Mouse (Mus musculus) heart, adult 11 months (tissue): Measurements from ENCODE around the gene Timm10b.

Source experiments
- DNase-seq: peaks from one replicate; pipeline ENCODE4 v3.0.0; 2022

Timm10b gene

GRCm38 (mm10) chr7:105639756-105640155, at the start of gene Timm10b:
Gene Timm10b, plus strand, starts transcription at chr7:105640056.
- DNase-seq: no peak

GRCm38 (mm10) chr7:105590097-105590496, 49.8 kb upstream of the Timm10b start:
- DNase-seq: no peak

- peak; percentile 95 for DNase-seq
Observed at GRCm38 (mm10) chr7:105602860-105603623, 36.8 kb upstream of the Timm10b start.

DNA sequence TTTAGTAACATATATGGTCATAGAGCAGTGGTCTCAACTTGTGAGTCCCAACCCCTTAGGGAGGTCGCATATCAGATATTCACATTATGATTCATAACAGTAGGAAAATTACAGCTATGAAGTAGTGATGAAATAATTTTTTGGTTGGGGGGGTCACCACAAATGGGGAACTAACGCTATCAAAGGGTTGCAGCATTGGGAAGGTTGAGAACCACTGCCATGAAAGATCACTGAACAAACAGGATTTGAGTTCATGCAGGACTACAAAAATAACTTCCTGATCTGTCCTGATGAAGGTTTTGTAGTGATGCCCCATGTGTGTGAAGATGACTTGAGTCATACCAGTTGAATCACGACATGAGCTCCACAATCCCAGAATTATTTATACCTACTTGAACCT, 31.4 kb upstream of the Timm10b start:
- no peak for DNase-seq

- no peak for DNase-seq
Observed at GRCm38 (mm10) chr7:105611767-105612166, 28.1 kb upstream of the Timm10b start.

DNA sequence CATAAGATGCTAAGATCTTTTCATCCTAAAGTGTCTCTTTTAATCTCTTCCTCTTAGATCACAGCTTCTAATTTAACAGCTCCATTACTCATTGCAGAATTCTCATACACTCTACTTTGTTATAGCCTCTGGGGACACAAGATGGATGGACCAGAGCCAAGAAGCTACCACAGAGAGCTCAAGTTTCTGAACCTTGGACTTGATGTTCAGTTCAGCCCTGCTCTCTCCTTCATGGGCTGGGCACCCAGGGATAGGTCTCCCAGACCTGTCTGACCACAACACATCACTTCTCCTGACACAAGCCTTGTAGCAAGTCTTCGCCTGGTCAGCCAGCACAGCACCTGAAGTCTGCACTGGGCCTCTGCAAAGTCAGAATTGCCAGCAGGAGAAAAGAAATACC, 25.5 kb upstream of the Timm10b start:
- peak; percentile 72 for DNase-seq

DNA sequence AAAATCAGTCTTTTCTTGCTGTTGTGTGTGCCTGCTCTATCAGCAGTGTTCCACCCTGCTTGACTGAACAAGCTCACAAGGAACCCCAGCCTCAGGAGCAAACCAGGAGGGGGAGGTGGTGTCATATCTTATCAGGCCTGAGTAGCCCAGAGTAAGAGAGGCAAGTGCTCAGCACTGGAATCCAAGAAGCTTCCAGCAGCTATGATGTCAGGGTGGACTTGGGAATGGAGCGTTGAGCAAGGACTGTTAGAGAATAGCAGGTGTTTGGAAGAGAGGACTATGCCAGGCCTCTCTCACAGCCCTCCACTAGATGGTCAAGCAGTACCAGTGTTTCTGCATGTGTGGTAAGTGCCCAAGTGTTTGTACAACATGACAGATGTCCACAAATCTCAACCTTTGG, 24.1 kb upstream of the Timm10b start:
- DNase-seq: peak; percentile 76

DNA sequence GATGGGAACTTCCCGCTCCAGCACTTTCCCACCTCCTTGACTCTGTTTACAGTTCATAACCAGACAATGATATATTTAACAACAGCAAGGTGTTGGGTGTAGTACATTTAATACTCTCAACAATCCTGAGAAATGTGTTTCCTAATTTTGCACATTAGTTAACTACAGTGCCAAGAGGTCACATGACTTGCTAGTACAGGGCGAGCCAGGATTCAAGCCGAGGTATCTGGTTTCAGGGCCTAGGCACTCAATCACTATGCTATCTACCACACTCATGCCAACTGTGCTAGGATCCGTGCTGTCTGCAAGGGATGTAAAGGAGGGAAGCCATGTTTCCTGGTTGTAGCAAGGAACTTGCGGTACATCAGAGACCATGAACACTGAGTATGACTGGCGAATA, 23.3 kb upstream of the Timm10b start:
- DNase-seq: peak; percentile 85

DNA sequence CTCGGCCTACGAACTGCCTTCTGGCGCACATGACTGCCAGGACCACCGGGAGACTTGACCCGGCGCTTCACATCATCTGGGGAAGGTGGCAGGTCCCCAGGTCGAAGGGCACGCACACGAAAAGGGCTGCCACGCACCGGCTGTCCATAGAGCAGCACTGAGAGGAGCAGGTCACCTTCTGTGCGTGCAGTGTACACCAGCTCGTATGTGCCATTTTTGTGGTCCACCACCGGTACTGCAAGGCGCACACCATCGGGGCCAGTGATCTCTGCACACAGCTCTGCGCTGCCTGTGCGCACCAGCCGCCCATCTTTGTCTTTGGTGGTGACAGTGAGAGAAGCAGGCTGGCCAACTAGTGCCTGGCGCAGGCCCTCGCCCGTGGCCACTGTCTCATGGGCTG, 22.0 kb upstream of the Timm10b start:
- DNase-seq: peak; percentile 91

DNA sequence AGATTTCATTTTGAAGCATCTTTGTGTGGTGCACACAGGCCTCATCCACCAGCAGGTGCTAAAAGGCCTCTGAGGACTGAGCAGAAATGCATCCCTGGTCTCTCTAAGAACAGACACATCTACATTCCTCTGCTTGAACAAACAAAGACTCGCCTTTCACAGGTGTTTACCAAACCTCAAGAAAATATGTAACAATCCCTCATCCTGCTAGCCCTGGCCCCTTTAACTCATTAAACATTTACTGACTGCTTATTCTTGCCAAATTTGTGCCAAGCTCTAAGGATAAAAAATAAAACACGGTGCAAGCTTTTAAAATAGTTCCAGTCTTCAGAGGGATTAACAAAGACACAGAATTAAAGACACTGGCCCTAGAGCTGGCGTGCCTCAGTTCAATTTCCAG, 20.2 kb upstream of the Timm10b start:
- no peak for DNase-seq

DNA sequence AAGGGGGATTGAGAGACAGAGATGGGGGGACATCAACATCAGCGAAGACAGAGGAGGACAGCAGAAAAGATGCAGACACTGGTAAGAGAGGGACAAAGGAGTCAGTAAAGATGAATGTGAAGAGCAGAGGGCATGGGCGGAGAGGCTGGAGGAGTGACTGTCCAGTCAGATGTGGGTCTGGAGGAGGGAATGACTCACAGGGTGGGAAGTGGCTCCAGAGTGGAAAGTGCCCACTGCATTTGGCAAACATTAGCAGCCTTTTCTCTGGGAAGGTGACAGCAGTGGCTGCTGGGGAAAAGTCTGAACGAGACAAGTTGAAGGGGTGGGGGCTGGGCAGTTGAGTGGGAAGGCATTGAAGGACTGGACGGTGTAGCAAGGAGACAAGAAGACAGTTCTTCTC, 18.8 kb upstream of the Timm10b start:
- DNase-seq: no peak

DNA sequence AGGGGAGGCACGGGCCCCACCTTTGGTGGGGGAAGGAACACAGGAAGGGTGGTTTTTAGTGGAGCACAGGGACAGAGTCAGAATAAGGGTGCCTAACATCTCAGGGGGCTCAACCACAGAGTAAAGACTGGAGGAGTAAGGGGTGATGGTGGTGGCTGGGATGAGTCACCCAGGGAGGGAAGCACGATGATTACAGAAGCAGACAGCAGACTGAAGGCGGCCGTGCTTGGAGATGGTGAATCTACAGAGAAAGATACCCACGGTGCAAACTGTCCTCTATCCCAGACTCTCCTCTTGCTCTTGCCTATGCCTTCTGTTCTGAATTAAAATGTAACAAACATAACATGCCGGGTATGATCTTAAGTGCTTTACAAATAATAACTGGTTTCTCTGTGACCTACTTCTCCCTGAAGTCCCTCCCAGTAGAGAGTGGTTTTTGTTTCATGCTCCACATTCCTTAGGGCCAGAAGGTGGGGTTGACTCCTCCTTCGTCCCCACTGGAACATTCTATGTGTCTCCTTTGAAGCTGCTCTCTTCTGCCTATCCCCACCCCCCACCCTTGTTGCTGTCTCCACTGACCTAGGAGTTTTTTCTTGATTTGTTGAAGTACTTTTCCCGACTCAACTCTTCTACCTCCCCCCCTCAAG, 18.1 kb upstream of the Timm10b start:
- DNase-seq: peak; percentile 79

DNA sequence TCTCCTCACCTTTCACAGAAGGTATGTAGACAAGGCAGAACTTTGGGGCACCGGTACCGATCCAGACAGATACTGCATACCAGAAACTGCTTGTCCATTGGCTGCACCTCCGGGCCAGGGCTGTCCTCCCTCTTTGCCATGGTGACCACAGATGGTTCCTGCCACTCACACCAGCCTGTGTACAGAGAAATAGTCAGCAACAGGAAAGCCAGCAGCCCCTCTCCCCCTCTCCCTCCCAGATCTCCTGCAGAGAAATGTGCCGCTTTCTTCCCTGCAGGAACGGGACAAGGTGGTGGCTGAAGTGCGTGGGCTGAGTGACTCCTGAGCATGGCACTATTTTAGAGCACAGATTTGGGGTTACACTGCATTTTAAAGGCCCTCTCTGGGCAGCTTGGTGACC, 14.5 kb upstream of the Timm10b start:
- DNase-seq: no peak

GRCm38 (mm10) chr7:105628633-105629032, 11.2 kb upstream of the Timm10b start:
- DNase-seq: peak; percentile 99

DNA sequence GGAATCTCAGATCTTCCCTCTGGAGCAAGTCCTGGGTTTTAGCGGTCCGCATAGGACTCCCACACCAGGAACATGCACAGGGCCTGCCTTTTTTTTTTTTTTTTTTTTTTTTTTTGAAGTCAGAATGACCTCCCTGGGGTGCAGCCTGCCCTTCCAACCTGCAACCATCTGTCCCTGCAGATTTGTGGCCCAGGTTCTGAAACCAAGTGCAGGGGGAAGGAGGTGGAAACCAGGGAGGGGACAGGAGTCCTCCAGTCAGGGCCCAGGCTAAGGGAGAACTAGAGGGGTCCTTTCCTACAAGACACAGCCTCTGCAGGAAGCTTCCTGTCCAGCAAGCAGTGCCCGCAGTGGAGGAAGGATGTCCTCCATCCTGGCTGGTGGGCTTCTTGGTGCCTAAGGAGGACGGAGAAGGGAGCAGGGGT, 7.3 kb upstream of the Timm10b start:
- peak; percentile 94 for DNase-seq

GRCm38 (mm10) chr7:105633127-105633800, 6.6 kb upstream of the Timm10b start, which contains the start of gene Trim3:
Gene Trim3, minus strand, starts transcription at chr7:105633571.
- DNase-seq: peak; percentile 99

DNA sequence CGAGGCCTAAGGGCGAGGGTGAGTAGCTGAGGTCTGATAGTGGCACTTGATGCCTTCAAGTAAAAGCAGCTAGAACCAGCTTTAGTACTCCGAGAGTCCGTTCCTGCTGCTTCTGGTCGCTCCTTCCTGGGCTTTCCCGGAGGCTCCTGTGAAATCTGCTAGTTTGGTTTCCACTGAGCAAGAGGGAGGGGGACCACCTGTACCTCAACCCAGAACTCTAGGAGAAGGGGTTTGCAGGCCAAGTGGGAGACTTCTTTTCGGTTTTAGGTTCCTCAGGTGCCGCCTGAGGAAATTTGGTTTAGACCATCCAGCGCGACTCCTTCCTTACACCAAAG, 6.1 kb upstream of the Timm10b start:
- no peak for DNase-seq

DNA sequence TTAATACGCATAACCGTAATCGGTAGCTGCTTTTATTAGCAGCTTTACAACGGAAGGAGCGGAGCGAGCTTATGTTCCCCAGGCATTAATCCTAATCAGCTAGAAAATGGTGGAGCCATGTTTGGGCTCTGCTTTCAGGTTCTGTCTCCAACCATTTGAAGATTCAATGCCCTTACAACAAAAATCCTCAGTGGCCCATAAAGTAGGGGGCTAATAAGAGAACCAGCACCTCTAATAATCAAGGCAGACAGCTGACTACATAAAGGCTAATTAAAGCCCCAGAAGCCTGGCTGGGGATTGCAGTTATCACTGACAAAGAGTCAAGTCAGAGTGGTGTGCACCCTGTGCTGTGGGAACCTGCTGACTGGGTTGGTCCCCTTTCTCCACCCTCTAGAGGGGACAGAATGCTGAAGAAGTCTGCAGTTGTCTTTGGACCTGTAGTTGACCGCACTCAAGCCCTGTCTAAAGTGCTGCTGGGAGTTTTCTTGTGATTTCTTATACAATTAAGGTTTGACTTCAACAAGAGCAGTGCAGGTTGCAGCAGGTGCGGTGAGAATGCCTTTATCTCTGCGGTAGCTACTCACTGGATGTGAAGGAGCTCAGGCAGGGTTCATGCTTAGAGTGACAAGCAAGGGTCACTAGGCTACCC, 5.5 kb upstream of the Timm10b start:
- DNase-seq: peak; percentile 90

DNA sequence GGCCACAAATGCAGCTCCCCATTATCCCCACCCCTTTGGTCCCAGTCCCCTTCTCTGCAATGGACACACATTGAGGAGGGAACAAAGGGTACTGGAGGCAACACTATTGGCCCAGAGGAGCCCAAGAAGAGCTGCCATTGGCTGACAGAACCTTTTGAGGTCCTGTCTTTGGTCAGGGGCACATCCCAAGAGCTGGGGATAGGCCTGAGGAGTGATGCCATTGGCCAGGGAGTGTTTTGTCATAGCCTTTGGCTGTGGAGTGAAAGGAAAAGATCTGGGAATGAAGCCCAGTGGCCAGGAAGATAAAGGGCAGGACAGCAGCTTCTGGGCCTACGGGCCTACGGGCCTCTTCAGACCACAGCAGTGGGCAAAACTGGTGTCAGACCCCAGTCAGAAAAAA, 4.1 kb upstream of the Timm10b start:
- peak; percentile 96 for DNase-seq

DNA sequence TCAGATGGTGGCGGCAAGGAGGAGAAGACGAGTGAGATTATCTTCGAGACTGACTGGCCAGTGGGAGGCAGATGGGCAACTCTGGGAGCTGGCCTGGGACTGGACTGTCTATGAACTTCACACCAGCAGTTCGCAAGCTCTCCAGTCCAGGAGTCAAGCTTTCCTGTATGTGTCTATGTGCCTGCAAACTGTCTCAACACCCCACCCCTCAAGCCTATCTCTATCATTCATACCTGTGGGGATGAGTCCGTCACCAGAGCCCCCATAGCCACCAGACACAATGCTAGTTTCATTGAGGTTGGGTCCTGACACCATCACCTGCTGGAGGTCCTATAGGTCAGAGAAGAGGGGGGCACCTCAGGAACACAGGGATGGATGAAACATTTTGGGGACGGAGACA, 1.1 kb upstream of the Timm10b start:
- DNase-seq: peak; percentile 90

DNA sequence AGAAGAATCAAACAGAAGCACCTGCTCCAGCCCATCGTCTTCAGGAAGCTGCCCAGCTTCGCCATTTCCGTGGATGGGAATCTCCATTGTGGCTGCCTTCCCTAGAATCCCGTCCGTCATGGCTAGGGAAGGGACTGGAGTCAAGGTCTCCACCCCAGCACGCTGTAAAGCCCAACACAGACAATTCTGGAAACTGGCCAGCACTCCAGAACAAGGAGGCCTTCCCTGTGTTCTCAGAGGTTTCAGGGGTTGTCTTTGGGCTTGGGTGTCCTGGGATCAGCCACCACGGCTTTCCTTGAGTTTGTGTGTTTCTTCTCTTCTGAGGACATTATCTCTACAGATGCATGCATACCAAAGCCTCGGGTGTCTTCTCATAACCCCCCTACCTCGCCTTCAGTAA, 552 bp upstream of the Timm10b start:
- peak; percentile 93 for DNase-seq

- DNase-seq: peak; percentile 100
Observed at GRCm38 (mm10) chr7:105640233-105640893, 507 bp downstream of the Timm10b start, which contains the start of the genes Arfip2 and Gm45799. Gene Arfip2, minus strand, starts transcription at chr7:105640416. Gene Gm45799, plus strand, starts transcription at chr7:105640552.

DNA sequence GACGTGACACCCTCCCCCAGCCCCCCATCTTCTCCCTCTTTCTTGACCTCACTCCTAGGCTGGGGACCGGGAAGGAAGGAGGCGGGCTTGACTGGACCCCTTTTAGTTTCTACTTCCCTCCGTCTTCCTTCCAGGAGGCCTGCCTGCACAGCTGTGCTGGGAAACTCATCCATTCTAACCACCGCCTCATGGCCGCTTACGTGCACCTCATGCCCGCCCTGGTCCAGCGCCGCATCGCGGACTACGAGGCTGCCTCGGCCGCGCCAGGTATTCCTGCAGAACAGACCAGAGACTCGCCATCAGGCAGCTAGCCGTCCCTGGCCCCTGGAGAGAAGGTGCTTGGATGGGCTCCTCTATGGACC, 1.0 kb downstream of the Timm10b start:
- no peak for DNase-seq
